Mouse (Mus musculus) cortical plate, adult 2 months (tissue): ENCODE data around the gene Hoxa7.

ENCODE experiments used
- CTCF ChIP-seq: fragments of 200-500 bp; IDR thresholded peaks from 2 replicates; pipeline ENCODE4 v1.5.1; 2011; ENCODE audit warnings: mild to moderate bottlenecking, control low read depth, low read length; ENCODE audit not compliant: insufficient read depth; ENCODE audit errors: extremely low read depth
- POLR2A ChIP-seq: fragments of 200-500 bp; IDR thresholded peaks from 2 replicates; pipeline ENCODE4 v1.6.1; 2011; ENCODE audit warnings: mild to moderate bottlenecking, low read length, control low read depth; ENCODE audit not compliant: insufficient read depth; ENCODE audit errors: extremely low read depth

- TF ChIP-seq CTCF (no peak), POLR2A (no peak)
These were observed 4.2 kb downstream of the Hoxa7 start for GRCm38 (mm10) chr6:52217459-52217768.
